Mouse (Mus musculus) adrenal gland, postnatal 0 days (tissue): ENCODE measurements around the gene Cldn34a. TPM values are rescaled to one million over a fixed set of nuclear protein-coding genes. Genes with fewer than 3 reads are reported as not detected.

Experiments
- polyA plus RNA-seq: library from polyadenylated mRNA; unstranded; fragments of >200 nt; fragmentation: Nextera tagmentation; extraction: Ambion mirVana; gene quantifications from 2 replicates; pipeline ENCODE4 v1.2.1, GENCODE M21; 2015

The Cldn34a gene
- not detected in 2 replicates for polyA plus RNA-seq

DNA sequence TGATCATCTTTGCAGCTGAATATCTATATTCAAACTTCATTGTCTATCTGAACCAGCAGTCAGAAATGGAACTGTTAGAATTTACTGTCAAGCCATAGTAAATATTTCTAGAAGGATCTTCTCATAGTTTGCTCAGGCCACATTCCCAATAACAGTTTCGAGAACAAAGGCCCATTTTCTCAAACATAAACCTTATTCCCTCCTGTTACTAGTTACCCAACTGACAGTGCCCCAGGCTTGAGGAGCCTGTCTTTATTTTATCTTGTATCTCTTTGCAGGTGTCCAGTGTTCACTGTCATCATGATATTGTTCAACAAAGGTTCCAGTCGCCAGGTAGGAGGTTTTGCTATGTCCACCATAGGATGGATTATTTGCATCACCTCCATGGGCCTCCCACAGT is at the start of gene Cldn34a:
Gene Cldn34a, plus strand, starts transcription at position 301 of the 400 bp plus-strand sequence.

Other genes with a start within 250 kb of the Cldn34a start
- 10.7 and 12.4 TPM in 2 replicates for gene Kantr, start 235.8 kb upstream of the Cldn34a start, polyA plus RNA-seq
- gene Tspyl2, start 220.9 kb upstream of the Cldn34a start, polyA plus RNA-seq: 20.0 and 31.2 TPM in 2 replicates
- gene Gpr173, start 194.6 kb upstream of the Cldn34a start, polyA plus RNA-seq: 1.7 and 3.8 TPM in 2 replicates
- gene Shroom2, start 206.1 kb downstream of the Cldn34a start, polyA plus RNA-seq: 3.5 and 4.6 TPM in 2 replicates
- gene Gpr143, start 218.6 kb downstream of the Cldn34a start, polyA plus RNA-seq: 0.17 TPM in 1 of 2 replicates, not detected in the other